Mouse (Mus musculus) large intestine, adult 2 months (tissue): ENCODE results near the gene Olfr1408. TPM values are rescaled to one million over a fixed set of nuclear protein-coding genes. Genes with fewer than 3 reads are reported as not detected.

Experiments
- DNase-seq: peaks from one replicate; pipeline ENCODE4 v3.0.0-alpha.2; 2012; ENCODE audit warnings: low read depth, low spot score
- WGBS: fragments of 180-500 bp; shearing (Covaris S2); methylation state at CpG from one replicate; pipeline ENCODE4 v1.1.7; 2018; 5-methylcytosine and 5-hydroxymethylcytosine counted together
- polyA plus RNA-seq: library from polyadenylated mRNA; depleted of rRNA; stranded (reverse); fragments of >200 nt; gene quantifications from 2 replicates; pipeline ENCODE4 v1.2.3, GENCODE M21; 2012; rRNA removed

Olfr1408 gene
- polyA plus RNA-seq = not detected in 2 replicates

GRCm38 (mm10) chr1:173137274-173137673 lies at the start of gene Olfr1408:
Gene Olfr1408 (minus strand): TSS chr1:173137374.
- no peak for DNase-seq
- 53% methylated on average over 2 of the region's 2 CpGs for WGBS

GRCm38 (mm10) chr1:173174154-173174842 lies 37.1 kb upstream of the Olfr1408 start:
- no peak for DNase-seq

Other genes with a start within 250 kb of the Olfr1408 start
- gene Apcs, start 242.3 kb downstream of the Olfr1408 start, polyA plus RNA-seq = not detected in 2 replicates
- not detected in 2 replicates for gene Olfr16, start 187.0 kb downstream of the Olfr1408 start, polyA plus RNA-seq
- not detected in 2 replicates for gene Olfr1406, start 53.3 kb upstream of the Olfr1408 start, polyA plus RNA-seq
- gene Olfr218, start 60.4 kb upstream of the Olfr1408 start, polyA plus RNA-seq = not detected in 2 replicates
- gene Olfr1404, start 75.0 kb upstream of the Olfr1408 start, polyA plus RNA-seq = not detected in 2 replicates
- 0.17 and 1.0 TPM in 2 replicates for gene Fcer1a, start 89.8 kb upstream of the Olfr1408 start, polyA plus RNA-seq
- not detected in 2 replicates for gene Olfr418, start 128.6 kb upstream of the Olfr1408 start, polyA plus RNA-seq
- gene Mptx2, start 140.4 kb upstream of the Olfr1408 start, polyA plus RNA-seq = 167 and 349 TPM in 2 replicates
- 9.8 and 13.6 TPM in 2 replicates for gene Ackr1, start 196.4 kb upstream of the Olfr1408 start, polyA plus RNA-seq
- 6.1 and 7.0 TPM in 2 replicates for gene Aim2, start 213.5 kb upstream of the Olfr1408 start, polyA plus RNA-seq
- 6.2 and 7.5 TPM in 2 replicates for gene Cadm3, start 230.3 kb upstream of the Olfr1408 start, polyA plus RNA-seq